Mouse (Mus musculus) stomach, embryonic 16.5 days (tissue): ENCODE measurements at regions not wholly inside any gene's neighbourhood (a gene's known extent, or its start where the extent isn't known, plus 50 kb on each side); places are given as distances from the start of the nearest gene placed in this dataset.
"Not testable (repeated sequence)": the region's sequence is repeated elsewhere in the genome, so short reads cannot be mapped to it uniquely, and the experiment has no call there.

Experiments used
- ATAC-seq: fragments of 200-750 bp; cut with Nextera tagmentation; 2 replicates; pipeline ENCODE4 v1.8.0; 2017; ENCODE audit warnings: moderate number of reproducible peaks, moderate TSS enrichment; ENCODE audit not compliant: insufficient read depth, low FRiP score
- H3K27ac ChIP-seq: fragments of 300-500 bp; sonication (generic); 2 replicates; pipeline ENCODE4 v1.5.1; 2014; ENCODE audit warnings: low read length
- H3K27me3 ChIP-seq: fragments of 300-500 bp; sonication (generic); 2 replicates; pipeline ENCODE4 v1.6.1; 2014; ENCODE audit warnings: low read length, control low read depth, mixed read lengths; ENCODE audit not compliant: control insufficient read depth, insufficient read depth
- H3K36me3 ChIP-seq: fragments of 300-500 bp; sonication (generic); 2 replicates; pipeline ENCODE4 v1.6.1; 2014; ENCODE audit warnings: low read length; ENCODE audit not compliant: control insufficient read depth, insufficient read depth
- H3K4me1 ChIP-seq: fragments of 300-500 bp; sonication (generic); 2 replicates; pipeline ENCODE4 v1.6.1; 2014; ENCODE audit warnings: low read length, control low read depth, mixed read lengths; ENCODE audit not compliant: control insufficient read depth, insufficient read depth
- H3K4me2 ChIP-seq: fragments of 300-500 bp; sonication (generic); 2 replicates; pipeline ENCODE4 v1.6.1; 2014; ENCODE audit warnings: low read depth, low read length, mixed read lengths
- H3K4me3 ChIP-seq: fragments of 300-500 bp; sonication (generic); replicated peaks from 2 replicates; pipeline ENCODE4 v1.5.1; 2014; ENCODE audit warnings: mild to moderate bottlenecking, low read length
- H3K9ac ChIP-seq: fragments of 300-500 bp; sonication (generic); 2 replicates; pipeline ENCODE4 v1.6.1; 2014; ENCODE audit warnings: low read length
- H3K9me3 ChIP-seq: fragments of 300-500 bp; sonication (generic); replicated peaks from 2 replicates; pipeline ENCODE4 v1.6.1; 2016; ENCODE audit warnings: low read length, control low read depth; ENCODE audit not compliant: control insufficient read depth
- WGBS: fragments of 180-500 bp; shearing (Covaris S2); extraction: QIAGEN DNeasy Blood & Tissue Kit; methylation state at CpG from one replicate; pipeline ENCODE4 v1.1.7; 2014; 5-methylcytosine and 5-hydroxymethylcytosine counted together

DNA sequence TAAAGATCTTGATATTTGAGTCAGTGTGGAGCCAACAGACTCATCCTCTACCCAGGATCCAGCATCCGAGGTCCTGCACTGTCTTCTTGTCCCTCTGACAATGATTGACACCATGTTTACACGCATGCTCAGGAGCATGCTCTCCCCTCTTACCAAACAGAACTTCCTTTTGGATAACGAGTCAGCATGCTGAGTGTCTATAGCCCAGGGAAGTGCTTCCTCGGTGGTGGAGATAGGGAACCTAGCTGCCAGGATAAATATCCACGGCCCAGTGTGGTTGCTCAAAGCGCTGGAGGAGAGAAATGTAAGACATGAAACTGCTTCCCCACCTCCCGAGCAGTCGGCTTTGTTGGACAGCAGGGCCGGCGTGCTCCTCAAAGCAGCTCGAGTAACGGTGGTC is 99.7 kb upstream of the Slc38a2 start:
- Histone ChIP-seq H3K4me1 (peaks cover 25% of the 10 kb centered on the region), H3K4me3 (no peak overlapping the region), H3K27me3 (no peaks in the 10 kb centered on the region), H3K36me3 (no peaks in the 10 kb centered on the region), H3K27ac (no peak overlapping the region), H3K9ac (no peak overlapping the region), H3K4me2 (no peak overlapping the region), H3K9me3 (no peaks in the 10 kb centered on the region)
- WGBS = 51% methylated on average over 12 of the region's 12 CpGs
- no peak for ATAC-seq

DNA sequence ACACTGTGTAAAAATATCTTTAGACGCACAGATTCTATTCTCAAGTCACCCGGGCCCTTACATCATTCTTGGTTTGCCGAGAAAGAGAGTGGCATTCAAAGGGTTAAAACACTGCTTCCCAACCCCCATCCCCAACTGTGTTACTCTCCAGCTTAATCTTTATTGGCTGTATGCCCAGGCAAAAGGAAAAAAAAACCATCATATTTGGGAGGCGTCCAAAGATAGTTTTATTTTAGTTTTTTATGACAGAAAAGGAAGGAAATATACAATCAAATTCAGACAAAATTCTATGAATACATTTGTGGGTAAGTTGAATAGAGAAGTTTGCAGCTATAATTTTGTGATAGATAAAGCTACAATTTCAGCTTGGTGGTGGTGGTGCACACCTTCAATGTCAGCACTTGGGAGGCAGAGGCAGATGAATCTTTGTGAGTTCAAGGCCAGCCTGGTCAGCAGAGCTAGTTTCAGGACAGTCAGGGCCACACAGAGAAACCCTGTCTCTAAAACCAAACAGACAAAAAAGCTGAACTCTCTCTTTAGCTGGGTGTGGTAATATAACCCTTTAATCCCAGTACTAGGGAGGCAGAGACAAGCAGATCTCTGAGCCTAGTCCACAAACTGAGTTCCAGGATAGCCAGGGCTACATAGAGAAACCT is 98.2 kb upstream of the Slc38a2 start:
- no peaks in the 10 kb centered on the region for H3K27me3 ChIP-seq
- H3K27ac ChIP-seq = peak overlapping the region; percentile 82
- no peaks in the 10 kb centered on the region for H3K9me3 ChIP-seq
- peaks cover 29% of the 10 kb centered on the region for H3K4me1 ChIP-seq
- no peak overlapping the region for H3K4me3 ChIP-seq
- no peak overlapping the region for H3K9ac ChIP-seq
- peak; percentile 30; the same call in 1 of the 2 replicates for ATAC-seq
- WGBS = 32% methylated on average over 4 of the region's 4 CpGs
- H3K36me3 ChIP-seq = no peaks in the 10 kb centered on the region
- H3K4me2 ChIP-seq = no peak overlapping the region

DNA sequence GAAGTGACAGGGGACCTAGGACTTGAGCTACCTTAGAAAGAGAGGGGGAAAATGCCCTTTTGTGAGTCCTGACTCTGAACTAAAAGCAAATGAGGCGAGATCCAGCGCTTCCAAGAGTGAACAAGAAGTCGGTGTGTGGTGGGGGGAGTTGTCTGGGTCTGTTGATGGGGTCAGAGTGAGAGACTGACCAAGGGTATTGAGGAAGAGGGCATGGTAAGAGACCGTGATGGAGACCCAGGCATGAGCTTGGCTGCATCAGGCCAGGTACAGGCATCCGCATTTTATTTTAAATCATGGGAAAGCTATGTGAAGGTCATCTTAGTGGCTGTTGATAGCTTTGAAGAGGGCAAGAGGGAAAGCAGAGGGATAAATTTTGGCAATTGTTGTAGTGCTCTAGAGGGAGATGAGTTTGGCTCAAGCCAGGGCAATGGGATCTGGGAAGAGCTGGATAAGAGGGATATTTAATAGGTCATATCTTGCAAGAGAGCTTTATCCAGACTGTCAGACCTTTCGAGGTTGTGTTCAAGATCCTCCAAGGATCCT is 94.7 kb upstream of the Slc38a2 start:
- H3K36me3 ChIP-seq = no peaks in the 10 kb centered on the region
- H3K9ac ChIP-seq = no peak overlapping the region
- no peaks in the 10 kb centered on the region for H3K9me3 ChIP-seq
- no peaks in the 10 kb centered on the region for H3K27me3 ChIP-seq
- H3K27ac ChIP-seq = no peak overlapping the region
- ATAC-seq = no peak
- H3K4me3 ChIP-seq = no peak overlapping the region
- H3K4me1 ChIP-seq = peaks cover 20% of the 10 kb centered on the region
- no peak overlapping the region for H3K4me2 ChIP-seq
- WGBS = 89% methylated on average over 6 of the region's 6 CpGs

DNA sequence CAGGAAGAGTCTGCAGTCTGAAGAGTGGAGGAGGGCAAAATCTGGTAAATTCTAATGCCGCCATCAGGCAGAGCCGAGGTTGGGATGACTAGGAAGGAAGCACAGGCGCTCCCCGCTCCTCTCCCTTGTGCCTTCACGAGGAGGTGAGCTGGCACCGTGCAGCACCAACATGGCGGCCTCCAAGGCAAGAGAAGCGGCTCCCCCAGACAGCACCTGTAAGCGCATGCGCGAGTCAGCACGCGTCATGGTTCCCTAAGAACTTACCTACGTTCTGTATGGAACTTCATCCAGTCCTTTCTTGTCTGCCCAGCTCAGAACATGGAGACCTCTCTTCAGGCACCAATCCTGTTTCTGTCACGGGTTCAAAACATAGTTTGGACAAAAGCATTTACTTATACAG is 93.7 kb upstream of the Slc38a2 start:
- H3K9ac ChIP-seq = no peak overlapping the region
- no peak overlapping the region for H3K4me3 ChIP-seq
- no peaks in the 10 kb centered on the region for H3K27me3 ChIP-seq
- no peak for ATAC-seq
- no peak overlapping the region for H3K4me2 ChIP-seq
- H3K27ac ChIP-seq = no peak overlapping the region
- no peaks in the 10 kb centered on the region for H3K9me3 ChIP-seq
- H3K4me1 ChIP-seq = peaks cover 20% of the 10 kb centered on the region
- H3K36me3 ChIP-seq = no peaks in the 10 kb centered on the region
- 90% methylated on average over 15 of the region's 15 CpGs for WGBS

DNA sequence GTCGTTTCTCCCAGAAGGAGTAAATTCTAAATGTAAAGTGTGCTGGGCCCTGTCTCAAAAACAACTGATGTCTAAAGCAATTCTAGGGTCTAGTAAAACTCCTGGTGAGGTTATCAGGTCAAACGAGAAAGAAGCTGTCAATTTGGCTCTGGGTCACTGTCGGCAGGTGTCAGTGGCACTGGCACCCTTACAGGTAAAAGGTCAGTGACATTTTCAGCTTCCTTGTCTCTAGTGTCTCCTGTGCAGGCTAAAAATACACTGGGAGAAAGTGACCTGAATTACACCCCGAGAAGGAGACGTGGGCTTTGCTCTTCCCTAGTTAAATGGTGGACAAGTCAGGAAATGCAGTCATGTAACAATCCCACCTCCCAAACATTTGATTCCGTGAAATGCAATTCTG is 91.8 kb upstream of the Slc38a2 start:
- 65% methylated on average over 6 of the region's 6 CpGs for WGBS
- H3K36me3 ChIP-seq = no peaks in the 10 kb centered on the region

DNA sequence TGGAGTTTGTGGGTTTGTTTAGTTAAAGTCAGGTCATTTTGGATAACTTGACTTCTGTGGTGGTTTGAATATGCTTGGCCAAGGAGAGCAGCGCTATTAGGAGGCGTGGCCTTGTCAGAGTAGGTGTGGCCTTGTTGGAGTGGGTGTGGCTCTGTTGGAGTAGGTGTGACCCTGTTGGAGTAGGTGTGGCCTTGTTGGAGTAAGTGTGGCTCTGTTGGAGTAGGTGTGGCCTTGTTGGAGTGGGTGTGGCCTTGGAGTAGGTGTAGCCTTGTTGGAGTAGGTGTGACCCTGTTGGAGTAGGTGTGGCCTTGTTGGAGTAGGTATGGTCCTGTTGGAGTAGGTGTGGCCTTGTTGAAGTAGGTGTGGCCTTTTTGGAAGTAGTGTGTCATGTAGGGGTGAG is 88.4 kb upstream of the Slc38a2 start:
- ATAC-seq, H3K9me3 ChIP-seq, H3K36me3 ChIP-seq, H3K27ac ChIP-seq, H3K4me3 ChIP-seq, H3K27me3 ChIP-seq, H3K4me1 ChIP-seq, H3K9ac ChIP-seq, H3K4me2 ChIP-seq: not testable (repeated sequence)
- 91% methylated on average over 2 of the region's 2 CpGs for WGBS

More for the DNA sequence above, 91.8 kb upstream of the Slc38a2 start:
- H3K27me3 ChIP-seq = no peaks in the 10 kb centered on the region
- H3K4me3 ChIP-seq = no peak overlapping the region
- ATAC-seq = no peak
- H3K27ac ChIP-seq = no peak overlapping the region
- H3K9ac ChIP-seq = no peak overlapping the region
- H3K4me2 ChIP-seq = no peak overlapping the region
- peaks cover 8% of the 10 kb centered on the region for H3K4me1 ChIP-seq
- H3K9me3 ChIP-seq = no peaks in the 10 kb centered on the region

DNA sequence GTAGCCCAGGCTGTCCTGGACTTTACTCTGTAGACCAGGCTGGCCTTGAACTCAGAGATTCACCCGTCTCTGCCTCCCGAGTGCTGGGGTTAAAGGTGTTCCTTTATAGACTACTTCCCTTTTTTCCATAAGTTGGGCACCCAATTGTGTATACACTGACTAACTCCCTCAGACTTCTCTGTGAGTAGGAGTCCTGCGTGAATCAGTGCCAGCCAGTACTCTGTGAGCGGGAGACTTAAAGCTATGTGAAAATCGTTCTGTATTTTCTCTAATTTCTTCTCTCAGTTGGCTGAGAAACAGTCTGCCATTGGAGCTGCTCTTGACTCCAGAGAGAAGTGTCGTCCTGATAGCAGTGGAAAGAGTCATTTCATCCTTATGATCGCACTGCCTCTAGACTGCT is 85.0 kb upstream of the Slc38a2 start:
- Histone ChIP-seq H3K27ac (no peak overlapping the region), H3K9me3 (no peaks in the 10 kb centered on the region), H3K9ac (no peak overlapping the region), H3K36me3 (no peaks in the 10 kb centered on the region), H3K4me1 (no peaks in the 10 kb centered on the region), H3K4me3 (no peak overlapping the region), H3K4me2 (no peak overlapping the region), H3K27me3 (no peaks in the 10 kb centered on the region)
- 88% methylated on average over 7 of the region's 7 CpGs for WGBS
- no peak for ATAC-seq

DNA sequence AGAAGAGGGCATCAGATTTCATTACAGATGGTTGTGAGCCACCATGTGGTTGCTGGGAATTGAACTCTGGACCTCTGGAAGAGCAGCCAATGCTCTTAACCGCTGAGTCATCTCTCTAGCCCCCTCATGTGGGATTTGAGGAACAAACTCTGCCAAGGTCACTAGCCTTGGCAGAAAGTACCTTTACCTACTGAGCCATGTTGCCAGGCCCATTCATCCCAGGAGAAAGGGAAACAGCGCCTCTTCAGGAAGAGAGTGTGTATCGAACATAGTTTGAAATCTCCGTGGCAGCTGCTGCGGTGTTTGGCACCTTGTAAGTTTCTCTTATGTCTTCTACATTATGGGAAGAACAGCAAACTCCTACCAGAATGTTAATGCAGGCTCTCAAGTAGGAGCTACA is 82.0 kb upstream of the Slc38a2 start:
- no peak for ATAC-seq
- WGBS = 75% methylated on average over 5 of the region's 5 CpGs

DNA sequence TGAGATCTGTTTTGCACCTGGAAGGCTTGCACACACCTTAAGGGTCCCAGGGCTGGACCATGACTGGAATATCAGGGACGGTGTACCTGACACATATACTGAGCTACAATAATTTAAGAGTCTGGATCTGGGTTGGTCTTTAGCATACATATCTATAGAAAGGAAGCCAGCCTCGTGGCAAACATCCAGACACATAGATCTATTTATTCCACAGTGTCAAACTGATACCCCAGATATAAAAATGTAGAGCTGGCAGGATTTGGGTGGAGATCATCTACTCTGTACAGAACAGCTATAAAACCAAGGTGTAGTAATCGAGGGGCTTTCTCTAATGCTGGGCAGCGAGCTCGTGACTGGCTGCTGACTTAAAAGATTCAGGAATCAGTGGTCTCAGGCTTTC is 81.1 kb upstream of the Slc38a2 start:
- Histone ChIP-seq H3K4me2 (no peak overlapping the region), H3K36me3 (no peaks in the 10 kb centered on the region), H3K9ac (no peak overlapping the region), H3K4me1 (no peaks in the 10 kb centered on the region), H3K27ac (no peak overlapping the region), H3K27me3 (no peaks in the 10 kb centered on the region), H3K4me3 (no peak overlapping the region), H3K9me3 (no peaks in the 10 kb centered on the region)
- no peak for ATAC-seq
- 84% methylated on average over 5 of the region's 5 CpGs for WGBS

More for the DNA sequence above, 82.0 kb upstream of the Slc38a2 start:
- Histone ChIP-seq H3K4me1 (no peaks in the 10 kb centered on the region), H3K9me3 (no peaks in the 10 kb centered on the region), H3K27ac (no peak overlapping the region), H3K36me3 (no peaks in the 10 kb centered on the region), H3K27me3 (no peaks in the 10 kb centered on the region), H3K9ac (no peak overlapping the region), H3K4me3 (no peak overlapping the region), H3K4me2 (no peak overlapping the region)
